Mouse (Mus musculus) heart, adult 2 months (tissue): ENCODE measurements at regions not wholly inside any gene's neighbourhood (a gene's known extent, or its start where the extent isn't known, plus 50 kb on each side); places are given as distances from the start of the nearest gene placed in this dataset.

ENCODE experiments used
- DNase-seq, 2 experiments: peaks; one replicate each; pipeline ENCODE4 v3.0.0; 2021
- H3K27ac ChIP-seq: fragments of 200-600 bp; 2 replicates; pipeline ENCODE4 v1.8.1; 2022
- H3K27me3 ChIP-seq: fragments of 200-500 bp; 2 replicates; pipeline ENCODE4 v1.6.1; 2012; ENCODE audit warnings: mild to moderate bottlenecking, low read length, inconsistent platforms, mixed read lengths; ENCODE audit not compliant: control insufficient read depth, insufficient read depth
- H3K36me3 ChIP-seq: fragments of 200-500 bp; 2 replicates; pipeline ENCODE4 v1.6.1; 2012; ENCODE audit warnings: low read length, inconsistent platforms; ENCODE audit not compliant: control insufficient read depth, insufficient read depth
- H3K4me1 ChIP-seq: fragments of 200-500 bp; 2 replicates; pipeline ENCODE4 v1.6.1; 2011; ENCODE audit warnings: low read length; ENCODE audit not compliant: control insufficient read depth, insufficient read depth
- H3K4me3 ChIP-seq: fragments of 200-600 bp; 2 replicates; pipeline ENCODE4 v1.8.1; 2022
- H3K79me2 ChIP-seq: fragments of 200-500 bp; replicated peaks from 2 replicates; pipeline ENCODE4 v1.6.1; 2012; ENCODE audit warnings: mild to moderate bottlenecking, inconsistent platforms, low read length, moderate library complexity, mixed read lengths; ENCODE audit not compliant: control insufficient read depth, insufficient read depth
- H3K9ac ChIP-seq: fragments of 200-500 bp; 2 replicates; pipeline ENCODE4 v1.6.1; 2012; ENCODE audit warnings: low read depth, mild to moderate bottlenecking, control low read depth, inconsistent platforms, low read length, mixed read lengths
- CTCF ChIP-seq: fragments of 200-600 bp; IDR thresholded peaks from 2 replicates; pipeline ENCODE4 v1.8.1; 2022; ENCODE audit warnings: antibody characterized with exemption, mild to moderate bottlenecking, moderate library complexity
- EP300 ChIP-seq: fragments of 200-500 bp; IDR thresholded peaks from 2 replicates; pipeline ENCODE4 v1.6.1; 2011; ENCODE audit warnings: low read depth, low read length, control low read depth; ENCODE audit not compliant: insufficient read depth
- POLR2A ChIP-seq: fragments of 200-500 bp; IDR thresholded peaks from 2 replicates; pipeline ENCODE4 v1.6.1; 2011; ENCODE audit warnings: mild to moderate bottlenecking, low read depth, low read length, control low read depth; ENCODE audit not compliant: insufficient read depth
- WGBS: fragments of 180-500 bp; shearing (Covaris S2); methylation state at CpG from one replicate; pipeline ENCODE4 v1.1.7; 2018; 5-methylcytosine and 5-hydroxymethylcytosine counted together
- intact Hi-C: fragments of 180-260 bp; cut with DNase I; formaldehyde crosslinking; loops from one replicate; pipeline ENCODE4 v1.15.1; 2025

GRCm38 (mm10) chr13:30455278-30455681 is 89.9 kb downstream of the Uqcrfs1 start:
- no peak for DNase-seq
- Histone ChIP-seq H3K9ac (no peak overlapping the region), H3K79me2 (no peaks in the 10 kb centered on the region), H3K27me3 (no peaks in the 10 kb centered on the region), H3K4me1 (no peaks in the 10 kb centered on the region), H3K4me3 (no peak overlapping the region), H3K36me3 (no peaks in the 10 kb centered on the region), H3K27ac (no peak overlapping the region)
- intact Hi-C loops: no loop called here
- WGBS: 62% methylated on average over 8 of the region's 8 CpGs
- TF ChIP-seq EP300 (no peak), POLR2A (no peak), CTCF (no peak)

- WGBS: 53% methylated on average over 2 of the region's 2 CpGs
- no peak overlapping the region for H3K4me3 ChIP-seq
- H3K27ac ChIP-seq: no peak overlapping the region
- H3K9ac ChIP-seq: no peak overlapping the region
- no peaks in the 10 kb centered on the region for H3K36me3 ChIP-seq
- no peak for DNase-seq
- TF ChIP-seq POLR2A (no peak), CTCF (no peak), EP300 (no peak)
- H3K4me1 ChIP-seq: no peaks in the 10 kb centered on the region
- H3K79me2 ChIP-seq: no peaks in the 10 kb centered on the region
- intact Hi-C loops: no loop called here
- no peaks in the 10 kb centered on the region for H3K27me3 ChIP-seq
Observed at GRCm38 (mm10) chr13:30452126-30452525, 93.0 kb downstream of the Uqcrfs1 start.

GRCm38 (mm10) chr13:30448895-30449294 is 96.3 kb downstream of the Uqcrfs1 start:
- H3K27ac ChIP-seq: no peak overlapping the region
- H3K36me3 ChIP-seq: no peaks in the 10 kb centered on the region
- no peaks in the 10 kb centered on the region for H3K27me3 ChIP-seq
- no peaks in the 10 kb centered on the region for H3K4me1 ChIP-seq
- no peaks in the 10 kb centered on the region for H3K79me2 ChIP-seq
- DNase-seq: no peak
- no peak for TF ChIP-seq EP300
- TF ChIP-seq POLR2A: no peak
- no peak for TF ChIP-seq CTCF
- intact Hi-C loops: no loop called here
- 92% methylated on average over 4 of the region's 4 CpGs for WGBS
- H3K9ac ChIP-seq: no peak overlapping the region
- H3K4me3 ChIP-seq: no peak overlapping the region
